Mouse (Mus musculus) bone marrow macrophage, adult 2 months (primary cell): Measurements from ENCODE around the gene Il10rb.

Experiments
- CTCF ChIP-seq: IDR thresholded peaks from 2 replicates; pipeline ENCODE4 v1.5.1; 2012; ENCODE audit warnings: low read depth, mild to moderate bottlenecking, low read length, moderate library complexity
- POLR2A ChIP-seq: IDR thresholded peaks from 2 replicates; pipeline ENCODE4 v1.6.1; 2012; ENCODE audit warnings: mild to moderate bottlenecking, low read depth, low read length, borderline replicate concordance

GRCm38 (mm10) chr16:91387121-91387486, 18.9 kb upstream of the Il10rb start:
- TF ChIP-seq CTCF: no peak
- TF ChIP-seq POLR2A: no peak
